Mouse (Mus musculus) layer of hippocampus, postnatal 25 days (tissue): ENCODE data around the gene Pkmyt1. TPM values are rescaled to one million over a fixed set of nuclear protein-coding genes. Genes with fewer than 3 reads are reported as not detected.

Experiments
- DNase-seq, 2 experiments: peaks; one replicate each; pipeline ENCODE4 v3.0.0; 2022; ENCODE audit warnings: mixed read lengths in 2 of 2, low spot score in 1 of 2; ENCODE audit errors: extremely low spot score in 1 of 2
- total RNA-seq, 2 experiments: library from RNA; stranded (reverse); gene quantifications; 2 replicates each; pipeline ENCODE4 v1.2.3; 2021

The Pkmyt1 gene
- 1 to 10 TPM; 2.7 to 3.7 TPM for total RNA-seq

- DNase-seq = peak; percentile 85 to 88
Measured at GRCm38 (mm10) chr17:23725999-23726757, at the start of gene Pkmyt1. TSS of gene Pkmyt1 (plus strand) at chr17:23726336.

DNA sequence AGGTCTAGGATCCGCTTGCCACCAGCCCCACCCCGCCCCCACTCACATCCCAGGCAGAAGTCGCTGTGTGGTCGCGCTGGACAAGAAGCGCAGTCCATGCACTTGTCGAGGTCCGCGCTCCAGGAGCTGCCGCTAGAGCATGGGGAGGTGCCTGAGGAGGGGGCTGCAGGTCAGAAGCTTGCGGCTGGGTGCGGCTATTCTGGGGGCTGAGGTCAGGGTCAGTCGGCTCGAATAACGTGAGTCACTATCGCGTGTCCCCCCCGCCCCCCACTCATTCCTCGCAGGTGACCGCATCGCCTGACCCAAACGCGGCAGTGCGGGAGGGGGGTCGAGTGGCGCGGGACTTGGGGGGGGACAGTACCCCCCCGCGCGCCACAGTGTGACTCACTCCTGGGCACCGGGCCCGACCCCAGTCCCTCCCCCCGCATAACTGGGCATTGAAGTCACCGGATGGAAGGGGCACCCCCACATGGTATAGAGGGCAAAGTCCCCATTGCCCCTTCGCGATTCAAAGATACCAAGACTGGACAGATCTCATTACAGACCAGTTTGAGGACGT lies 49.6 kb upstream of the Pkmyt1 start:
- DNase-seq = no peak

GRCm38 (mm10) chr17:23677236-23677679 lies 48.9 kb upstream of the Pkmyt1 start, which contains the start of gene Tnfrsf12a:
TSS of gene Tnfrsf12a (minus strand) at chr17:23677468.
- DNase-seq = peak; percentile 65

DNA sequence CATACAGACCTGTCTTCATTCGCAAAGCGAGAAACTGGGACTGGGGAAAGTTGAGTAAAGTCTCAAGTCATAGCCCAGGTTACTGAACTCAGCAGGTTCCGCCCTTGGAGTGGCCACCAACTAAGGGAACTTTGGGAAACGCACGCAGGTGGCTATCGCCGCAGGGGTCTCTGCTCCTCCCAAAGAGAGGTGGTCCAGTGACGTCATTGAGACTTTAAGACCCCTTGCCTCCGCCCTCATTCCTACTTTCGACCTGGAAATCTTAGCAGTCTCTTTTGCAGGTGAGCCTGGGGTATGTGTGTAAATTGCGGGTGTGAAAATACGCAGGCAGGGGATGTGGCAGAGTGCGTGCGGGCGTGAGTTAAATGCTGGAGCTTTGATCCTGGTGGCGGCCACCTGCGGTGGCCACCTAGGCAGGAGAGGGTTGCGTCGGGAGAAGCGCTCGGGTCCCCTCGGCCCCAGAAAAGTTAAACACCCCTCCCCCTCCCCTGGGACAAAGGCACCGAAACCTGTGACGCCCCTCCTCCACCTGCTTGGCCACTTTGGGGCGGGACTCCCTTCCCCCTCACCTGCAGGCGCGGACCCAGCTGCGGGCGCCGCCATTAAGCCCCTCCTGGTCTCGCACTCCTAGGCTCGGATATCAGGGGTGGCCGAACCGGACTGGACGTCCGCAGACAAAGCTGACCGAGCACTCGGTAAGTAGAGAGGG lies 46.9 kb upstream of the Pkmyt1 start, which contains the start of gene Cldn6:
Cldn6 (plus strand) TSS at position 123 of the 709 bp plus-strand sequence.
- no peak for DNase-seq

DNA sequence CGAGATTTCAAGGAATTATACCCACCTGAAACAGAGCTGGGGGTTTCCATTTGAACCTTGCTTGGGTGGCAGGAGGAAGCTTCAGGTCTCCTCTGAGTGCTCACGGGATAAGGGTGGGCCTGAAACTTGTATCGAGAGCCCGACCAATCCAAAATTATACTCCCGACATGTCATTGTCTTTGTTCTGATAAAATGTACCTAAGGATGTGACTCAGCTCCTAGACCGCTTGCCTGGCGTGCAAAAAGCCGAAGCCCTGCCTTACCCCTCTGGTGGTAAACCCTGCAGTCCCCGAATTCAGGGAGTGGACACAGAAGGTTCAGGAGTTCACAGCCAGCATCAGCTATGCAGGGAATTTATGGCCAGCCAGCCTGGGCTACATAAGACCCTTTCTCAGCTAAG lies 45.8 kb upstream of the Pkmyt1 start:
- no peak for DNase-seq

- DNase-seq = no peak
Measured at GRCm38 (mm10) chr17:23681086-23681485, 45.0 kb upstream of the Pkmyt1 start.

DNA sequence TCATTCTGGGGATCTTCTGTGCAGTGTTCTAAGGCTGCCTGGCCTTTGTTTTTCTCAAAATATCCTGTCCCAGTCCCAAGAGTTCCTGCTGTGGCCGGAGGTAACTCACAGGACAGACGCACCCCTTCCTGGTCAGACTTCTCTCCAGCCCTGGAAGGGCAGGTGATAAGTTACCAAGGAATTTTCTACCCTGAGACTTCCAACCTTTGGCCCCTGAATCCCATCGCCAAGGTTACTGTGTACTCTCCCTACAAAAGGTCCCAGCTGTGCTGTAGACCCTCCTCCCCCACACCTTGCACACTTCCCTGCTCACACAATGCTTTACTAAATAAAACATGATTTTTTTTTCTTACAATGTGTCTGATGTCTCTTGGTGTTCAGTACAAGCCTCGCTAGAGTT lies 44.0 kb upstream of the Pkmyt1 start:
- DNase-seq = no peak

DNA sequence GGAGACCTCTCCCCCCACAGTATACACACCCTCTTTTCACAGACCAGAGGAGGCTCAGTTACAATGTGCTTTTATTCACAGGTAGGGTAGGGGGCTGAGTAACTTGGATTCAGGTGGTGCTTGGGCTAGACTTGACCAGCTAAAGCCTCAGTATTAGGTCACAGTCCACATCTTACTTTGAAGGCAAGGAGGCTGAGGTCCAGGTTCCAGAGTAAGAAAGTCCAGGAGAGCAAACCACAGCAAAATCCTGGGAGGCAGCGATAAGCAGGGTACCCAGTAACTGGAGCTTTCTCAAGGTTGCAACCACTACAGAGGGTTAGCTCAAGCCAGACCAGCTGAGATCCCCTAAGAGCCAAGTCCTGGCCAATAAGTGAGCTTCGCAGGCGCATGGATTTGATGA lies 43.6 kb upstream of the Pkmyt1 start:
- no peak for DNase-seq

GRCm38 (mm10) chr17:23683226-23683625 lies 42.9 kb upstream of the Pkmyt1 start:
- no peak for DNase-seq

GRCm38 (mm10) chr17:23683856-23684672 lies 42.1 kb upstream of the Pkmyt1 start, which contains the start of gene Cldn9:
TSS of gene Cldn9 (minus strand) at chr17:23684026.
- DNase-seq = no peak

DNA sequence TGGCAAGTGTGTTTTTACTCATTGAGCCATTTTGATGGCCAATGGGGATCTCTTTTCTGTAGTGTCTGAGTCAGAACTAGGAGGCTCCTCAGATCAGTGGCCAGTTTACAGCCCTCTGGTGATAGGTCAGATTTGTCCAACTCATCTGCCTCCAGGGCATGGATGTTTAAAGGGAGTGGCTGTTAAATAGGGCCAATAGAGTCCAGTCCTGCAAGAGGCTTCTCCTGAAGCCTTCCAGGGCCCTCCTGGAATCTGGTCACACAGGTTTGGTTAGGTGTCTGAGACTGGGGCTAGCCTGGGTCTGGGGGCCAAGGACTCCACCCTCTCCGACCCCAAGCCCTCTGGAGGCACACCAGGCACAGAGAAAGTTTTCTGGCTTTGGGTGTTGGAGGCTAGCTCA lies 31.6 kb upstream of the Pkmyt1 start:
- DNase-seq = no peak

- no peak for DNase-seq
Measured at GRCm38 (mm10) chr17:23695801-23696200, 30.3 kb upstream of the Pkmyt1 start.

DNA sequence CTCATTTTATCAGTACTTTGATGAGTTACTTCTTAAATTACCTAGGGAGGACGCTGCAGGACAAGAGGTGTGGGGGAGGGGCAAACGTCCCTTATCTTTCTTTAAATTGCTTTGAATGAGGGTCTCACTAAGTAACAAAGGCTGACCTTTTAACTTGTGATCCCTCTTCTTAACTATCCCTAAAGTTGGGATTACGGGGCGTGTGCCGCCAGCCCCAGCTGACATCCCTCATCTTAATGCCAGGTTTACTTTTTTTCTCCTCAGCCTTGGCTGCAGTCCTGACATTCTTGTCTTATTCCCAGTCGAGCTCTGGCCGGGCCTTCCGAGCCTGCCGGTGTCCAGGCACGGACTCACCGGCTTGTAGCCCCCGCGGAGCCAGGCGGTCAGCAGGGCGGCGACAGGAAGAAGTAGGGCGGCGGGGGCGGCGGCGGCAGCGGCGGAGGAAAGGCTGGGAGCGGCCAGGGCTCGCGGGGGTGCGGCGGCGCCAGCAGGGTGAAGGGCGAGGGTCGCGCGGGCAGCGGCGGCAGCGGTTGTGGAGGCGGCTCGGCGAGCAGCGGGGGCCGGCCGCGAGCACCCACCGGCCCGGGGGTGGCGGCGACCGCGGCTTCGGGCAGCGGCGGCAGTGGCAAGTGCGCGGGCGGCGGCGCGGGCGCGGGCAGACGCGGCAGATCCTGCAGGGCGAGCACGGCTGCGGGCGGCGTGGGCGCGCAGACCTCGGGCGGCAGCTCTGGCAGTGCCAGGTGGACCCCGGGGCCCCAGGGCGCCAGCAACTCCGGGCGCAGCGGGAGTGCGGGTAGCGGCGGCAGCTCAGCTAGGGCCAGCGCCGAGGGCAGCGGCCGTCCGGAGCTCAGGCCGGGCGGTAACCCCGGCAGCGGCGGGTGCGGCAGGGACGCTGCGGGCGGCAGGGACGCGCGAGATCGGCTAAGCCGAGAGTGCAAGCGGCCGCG lies 26.7 kb upstream of the Pkmyt1 start:
- peak in 1 of 2 experiments; percentile 12 for DNase-seq

GRCm38 (mm10) chr17:23700079-23700478 lies 26.1 kb upstream of the Pkmyt1 start:
- DNase-seq = peak; percentile 67 to 78

DNA sequence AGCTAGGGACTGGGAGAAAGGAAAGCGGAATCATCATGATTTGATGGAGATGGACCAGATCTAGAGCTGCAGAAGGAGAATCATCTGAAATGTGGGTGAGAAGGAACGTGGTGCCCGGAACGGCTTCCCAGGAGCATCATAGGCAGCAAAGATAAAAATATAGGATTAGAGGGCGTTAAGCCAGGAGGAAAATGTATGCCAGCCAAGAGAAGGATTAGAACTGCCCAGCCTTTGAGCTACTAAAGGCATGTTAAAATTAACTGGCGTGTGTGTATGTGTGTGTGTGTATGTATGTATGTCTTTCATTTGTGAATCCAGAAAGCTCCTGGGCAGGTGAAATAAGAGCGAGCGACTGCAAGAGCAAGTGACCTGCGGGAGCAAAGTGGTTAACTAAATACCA lies 22.8 kb upstream of the Pkmyt1 start:
- DNase-seq = no peak

- DNase-seq = peak in 1 of 2 experiments; percentile 31
Measured at GRCm38 (mm10) chr17:23704741-23705140, 21.4 kb upstream of the Pkmyt1 start.

DNA sequence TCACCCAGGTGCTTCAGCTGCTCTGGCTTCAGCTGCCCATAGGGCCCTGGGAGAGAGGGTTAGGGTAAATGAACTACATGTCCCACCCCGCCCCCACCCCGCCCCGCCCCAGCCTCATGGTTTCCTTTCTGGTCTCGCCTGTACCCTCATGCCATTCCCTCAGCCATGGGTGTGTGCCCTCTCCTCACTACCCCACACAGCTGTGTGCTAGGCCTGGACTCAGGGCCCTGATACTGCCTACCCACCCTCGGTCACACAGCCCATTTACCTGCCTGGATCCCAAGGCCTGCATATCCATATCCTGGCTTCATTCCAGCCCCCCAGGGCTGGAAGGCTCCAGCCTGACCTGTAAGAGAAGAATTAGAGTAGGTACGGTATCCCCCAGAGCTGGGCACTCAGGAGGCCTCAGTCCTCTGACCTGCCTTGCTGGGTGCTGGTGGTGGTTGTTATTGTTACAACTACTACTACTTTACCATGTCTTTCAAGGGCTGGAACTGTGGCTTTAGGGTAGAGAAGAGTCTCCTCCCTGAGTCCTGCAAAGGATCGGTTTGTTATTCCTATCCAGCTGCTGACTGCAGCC lies 20.5 kb upstream of the Pkmyt1 start:
- DNase-seq = no peak

DNA sequence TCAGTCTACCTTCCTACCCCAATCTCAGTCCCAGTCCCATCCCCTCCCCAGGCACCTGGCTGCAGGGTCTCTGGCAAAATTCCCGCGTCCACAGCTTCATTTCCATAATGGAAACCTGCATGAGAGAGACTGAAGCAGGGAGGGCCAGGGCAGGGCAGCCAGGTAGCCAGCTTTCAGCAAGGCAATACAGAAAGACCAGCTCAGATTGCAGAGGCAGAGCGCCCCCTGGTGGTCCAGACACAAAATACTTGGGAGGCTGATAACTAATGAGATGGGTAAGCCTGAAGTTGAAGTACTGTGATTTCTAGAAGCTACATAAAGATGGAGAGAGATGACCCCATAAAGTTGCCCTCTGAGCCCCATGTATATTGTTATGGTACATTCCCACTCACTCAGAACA lies 19.9 kb upstream of the Pkmyt1 start:
- DNase-seq = peak; percentile 67 to 84

DNA sequence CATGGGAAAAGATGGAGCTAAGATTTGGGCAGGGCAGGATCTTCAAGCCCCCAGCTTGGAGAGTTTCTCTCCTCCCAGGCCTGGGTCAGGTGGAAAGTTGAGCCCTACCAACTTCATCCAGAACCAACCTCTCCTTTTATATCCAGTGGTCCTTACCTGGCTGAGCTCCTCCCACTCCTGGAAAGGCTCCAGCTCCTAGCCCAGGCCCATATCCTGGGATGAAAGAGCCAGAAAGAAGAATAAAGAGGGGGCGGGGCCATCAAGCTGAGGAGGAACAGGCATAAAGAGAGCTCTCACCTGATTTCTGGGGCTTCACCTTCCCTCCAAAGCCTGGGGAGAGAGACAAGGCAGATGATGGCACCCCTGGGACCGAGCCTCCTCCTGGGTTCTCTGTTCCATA lies 9.1 kb upstream of the Pkmyt1 start:
- no peak for DNase-seq
